Mouse (Mus musculus) lung, postnatal 0 days (tissue): ENCODE measurements at regions not wholly inside any gene's neighbourhood (a gene's known extent, or its start where the extent isn't known, plus 50 kb on each side); places are given as distances from the start of the nearest gene placed in this dataset.

Experiments used
- CTCF ChIP-seq: IDR thresholded peaks from 2 replicates; pipeline ENCODE4 v1.5.1; 2016; ENCODE audit warnings: antibody characterized with exemption, mild to moderate bottlenecking
- EP300 ChIP-seq: IDR thresholded peaks from 2 replicates; pipeline ENCODE4 v1.6.1; 2016; ENCODE audit warnings: antibody characterized with exemption, mild to moderate bottlenecking, control low read depth

GRCm38 (mm10) chr10:99900955-99901835 lies 114.2 kb upstream of the Kitl start:
- TF ChIP-seq EP300 (no peak), CTCF (no peak)
